Mouse (Mus musculus): Measurements from ENCODE around the gene Socs1. TPM values are rescaled to one million over a fixed set of nuclear protein-coding genes. Genes with fewer than 3 reads are reported as not detected.
"Not testable (repeated sequence)": the region's sequence is repeated elsewhere in the genome, so short reads cannot be mapped to it uniquely, and the experiment has no call there.

Gene Socs1
- polyA plus RNA-seq, 1 experiment: 8.8 TPM

DNA sequence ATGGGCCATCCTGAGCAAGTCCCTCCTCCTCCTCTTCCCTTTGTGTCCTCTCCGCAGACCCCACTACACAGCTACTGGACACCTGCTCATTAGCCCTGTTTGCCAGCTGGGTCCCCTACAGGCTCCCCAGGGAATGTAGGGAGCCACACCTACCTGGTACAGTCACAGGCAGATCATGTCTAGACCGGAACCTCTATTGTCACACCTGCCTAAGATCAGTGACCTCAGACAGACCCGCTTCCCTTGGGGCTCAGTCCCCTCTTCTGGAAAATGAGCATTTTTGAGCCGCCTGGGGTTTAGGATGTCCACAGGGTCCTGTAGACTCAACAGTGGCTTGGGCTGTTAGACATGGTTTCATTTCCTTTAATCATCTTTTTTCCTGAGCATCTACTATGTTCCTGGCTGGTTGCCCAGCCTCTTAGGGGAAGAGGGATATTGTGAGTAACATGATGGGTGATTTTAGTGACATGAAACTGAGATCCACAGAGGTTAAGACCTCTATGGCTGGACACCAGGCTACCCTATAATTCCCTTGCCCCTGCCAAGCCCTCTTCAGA, 33.3 kb upstream of the Socs1 start:
- 75% methylated on average over 4 of the region's 4 CpGs for WGBS
- no peak for DNase-seq

DNA sequence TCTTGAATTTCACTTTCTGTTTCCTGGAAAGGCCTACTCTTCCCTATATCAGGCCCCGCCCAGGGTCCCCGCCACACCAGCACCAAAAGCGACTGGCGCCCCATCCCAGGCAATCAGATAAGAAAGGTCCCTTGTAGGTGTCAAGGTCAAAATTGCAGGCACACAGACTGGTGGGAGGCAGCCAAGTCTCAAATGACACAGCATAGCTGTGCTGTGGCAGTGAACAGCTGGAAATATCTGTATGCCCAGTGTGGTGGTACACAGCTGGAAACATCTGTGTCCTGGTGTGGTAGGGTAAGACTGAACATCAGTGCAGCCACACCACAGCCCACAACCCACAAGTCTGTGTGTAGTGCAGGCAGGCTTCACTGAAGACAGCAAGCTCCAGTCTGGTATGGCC, 29.5 kb upstream of the Socs1 start:
- no peak for DNase-seq
- Histone ChIP-seq H3K4me1 (ENCODE audit: control insufficient read depth, insufficient read depth, low read length) (0 out of 2 replicates have a peak, but pooled peaks cover 2% of the 10 kb centered on the region), H3K4me3 (replicated peaks; ENCODE audit: extremely low read depth, low read depth, low read length) (no peak overlapping the region)
- WGBS: 58% methylated on average over 4 of the region's 4 CpGs
- TF ChIP-seq CTCF (IDR thresholded peaks at IDR 0.05; ENCODE audit: insufficient read depth, low read length): no peak
- TF ChIP-seq POLR2A (IDR thresholded peaks at IDR 0.05; ENCODE audit: borderline replicate concordance, extremely low read depth, low read depth, low read length): no peak

More for the DNA sequence above, 33.3 kb upstream of the Socs1 start:
- Histone ChIP-seq H3K4me1 (ENCODE audit: control insufficient read depth, insufficient read depth, low read length) (0 out of 2 replicates have a peak, but pooled peaks cover 2% of the 10 kb centered on the region), H3K4me3 (replicated peaks; ENCODE audit: extremely low read depth, low read depth, low read length) (no peak overlapping the region)
- no peak for TF ChIP-seq CTCF (IDR thresholded peaks at IDR 0.05; ENCODE audit: insufficient read depth, low read length)
- no peak for TF ChIP-seq POLR2A (IDR thresholded peaks at IDR 0.05; ENCODE audit: borderline replicate concordance, extremely low read depth, low read depth, low read length)

DNA sequence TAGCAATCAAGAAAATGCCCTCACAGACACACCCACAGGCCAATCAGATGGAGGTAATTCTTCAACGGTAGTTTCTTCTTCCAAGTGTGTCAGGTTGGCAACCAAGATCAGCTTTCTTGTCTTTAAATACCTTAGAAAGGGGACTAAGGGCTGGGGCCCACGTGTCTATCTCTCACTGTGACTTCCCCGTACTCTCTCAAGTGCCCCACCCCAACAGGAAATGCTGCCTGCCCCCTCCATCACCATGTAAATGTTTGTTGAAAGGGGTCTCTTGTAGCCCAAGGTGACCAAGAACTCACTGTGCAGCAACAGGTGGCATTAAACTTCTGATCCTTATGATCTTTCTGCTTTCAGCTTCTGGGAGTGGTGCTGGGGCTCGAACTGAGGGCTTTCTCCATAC, 28.4 kb upstream of the Socs1 start:
- DNase-seq: no peak
- H3K4me1 ChIP-seq (ENCODE audit: control insufficient read depth, insufficient read depth, low read length): 0 out of 2 replicates have a peak, but pooled peaks cover 2% of the 10 kb centered on the region

DNA sequence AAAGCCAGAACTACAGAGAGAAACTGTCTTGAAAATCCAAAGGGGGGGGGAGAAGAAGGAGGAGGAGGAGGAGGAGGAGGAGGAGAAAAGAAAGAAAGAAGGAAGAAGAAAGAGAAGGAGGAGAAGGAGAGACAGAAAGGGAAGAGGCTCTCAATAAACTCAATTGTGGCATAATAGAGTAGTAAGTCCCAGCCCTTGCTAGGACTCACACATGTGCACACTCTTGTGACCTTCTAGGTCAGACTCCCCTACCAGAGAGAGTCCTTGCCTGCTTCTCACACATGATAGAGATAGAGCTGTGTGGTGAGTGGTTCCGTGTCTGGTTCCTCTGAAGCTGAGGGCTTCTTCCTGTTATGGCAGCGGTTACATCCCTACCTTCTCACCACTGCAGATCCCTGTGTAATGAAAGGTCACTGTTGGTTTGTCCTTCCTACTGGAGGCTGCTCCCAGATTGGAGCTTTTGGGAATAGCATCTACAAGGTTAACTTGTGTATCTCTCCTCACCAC, 27.6 kb upstream of the Socs1 start, which contains the start of gene Gm11172:
Gene Gm11172 (plus strand): TSS at position 51 of the 507 bp plus-strand sequence.
- Histone ChIP-seq H3K4me1 (ENCODE audit: control insufficient read depth, insufficient read depth, low read length) (0 out of 2 replicates have a peak, but pooled peaks cover 2% of the 10 kb centered on the region), H3K4me3 (replicated peaks; ENCODE audit: extremely low read depth, low read depth, low read length) (no peak within 1 kb of the TSS)
- DNase-seq: no peak
- no peak for TF ChIP-seq CTCF (IDR thresholded peaks at IDR 0.05; ENCODE audit: insufficient read depth, low read length)
- TF ChIP-seq POLR2A (IDR thresholded peaks at IDR 0.05; ENCODE audit: borderline replicate concordance, extremely low read depth, low read depth, low read length): no peak
- WGBS: 80% methylated on average over 2 of the region's 2 CpGs

More for the DNA sequence above, 28.4 kb upstream of the Socs1 start:
- TF ChIP-seq POLR2A (IDR thresholded peaks at IDR 0.05; ENCODE audit: borderline replicate concordance, extremely low read depth, low read depth, low read length) (no peak), CTCF (IDR thresholded peaks at IDR 0.05; ENCODE audit: insufficient read depth, low read length) (no peak)
- WGBS: 76% methylated on average over 4 of the region's 4 CpGs
- H3K4me3 ChIP-seq (replicated peaks; ENCODE audit: extremely low read depth, low read depth, low read length): no peak overlapping the region

DNA sequence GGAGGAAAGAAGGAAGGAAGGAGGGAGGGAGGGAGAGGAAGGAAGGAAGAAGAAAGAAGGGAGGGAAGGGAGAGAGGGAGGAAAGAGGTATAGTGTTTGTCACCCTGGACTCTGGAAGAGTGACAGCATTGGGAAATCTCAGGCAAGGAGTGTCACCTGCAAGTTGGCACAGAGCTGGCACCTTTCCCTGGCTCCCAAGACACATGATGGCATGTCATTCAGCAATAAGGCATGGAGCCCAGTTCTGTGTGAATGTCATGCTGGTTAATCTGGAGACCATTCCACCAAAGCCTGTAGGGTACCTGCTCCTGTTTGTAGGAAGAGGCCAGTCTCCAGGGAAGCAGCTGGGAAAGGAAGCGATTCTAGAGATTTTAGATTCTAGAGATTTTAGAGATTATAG, 25.0 kb upstream of the Socs1 start:
- no peak overlapping the region for H3K4me3 ChIP-seq (replicated peaks; ENCODE audit: extremely low read depth, low read depth, low read length)
- 0 out of 2 replicates have a peak, but pooled peaks cover 2% of the 10 kb centered on the region for H3K4me1 ChIP-seq (ENCODE audit: control insufficient read depth, insufficient read depth, low read length)
- no peak for DNase-seq
- TF ChIP-seq CTCF (IDR thresholded peaks at IDR 0.05; ENCODE audit: insufficient read depth, low read length) (no peak), POLR2A (IDR thresholded peaks at IDR 0.05; ENCODE audit: borderline replicate concordance, extremely low read depth, low read depth, low read length) (no peak)
- WGBS: 84% methylated on average over 1 of the region's 1 CpGs

DNA sequence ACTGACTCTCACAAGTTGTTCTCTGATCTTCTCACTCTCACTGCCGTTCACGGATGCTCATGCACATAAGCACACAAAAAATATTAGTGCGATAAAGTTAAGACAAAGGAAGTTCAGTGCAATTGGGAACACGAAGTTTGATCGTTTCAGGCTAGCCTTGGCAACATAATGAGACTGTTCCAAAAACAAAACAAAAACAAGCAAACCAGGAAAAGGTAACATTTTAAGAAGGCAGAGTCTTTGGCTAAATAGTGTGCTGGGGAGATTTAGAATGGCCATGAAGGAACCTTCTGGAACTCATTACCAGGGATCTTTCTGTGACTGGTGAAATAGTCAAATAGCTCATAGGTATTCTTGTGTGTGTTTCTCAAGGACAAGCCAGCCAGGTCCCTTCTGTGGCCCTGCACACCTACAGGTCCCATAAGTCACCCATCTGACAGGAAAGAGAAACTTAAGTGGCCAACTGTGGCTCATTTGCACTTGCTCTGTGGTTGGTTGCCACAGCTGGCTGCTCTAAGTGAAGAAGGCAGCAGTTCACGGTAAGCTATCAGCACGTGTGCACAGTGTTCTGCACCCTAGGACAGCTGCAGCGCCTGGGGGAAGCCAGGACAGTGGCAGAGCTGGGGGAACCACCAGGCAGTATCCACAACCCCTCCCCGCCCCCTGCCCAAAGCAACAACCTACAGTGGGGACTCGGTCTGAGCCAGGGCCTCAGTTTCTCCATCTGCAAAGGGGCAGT, 20.6 kb upstream of the Socs1 start, which contains the start of gene Prm1:
Gene Prm1 (minus strand): TSS at position 51 of the 739 bp plus-strand sequence.
- H3K4me3 ChIP-seq (replicated peaks; ENCODE audit: extremely low read depth, low read depth, low read length): no peak within 1 kb of the TSS
- no peaks in the 10 kb centered on the region for H3K4me1 ChIP-seq (ENCODE audit: control insufficient read depth, insufficient read depth, low read length)
- WGBS: 82% methylated on average over 10 of the region's 10 CpGs
- TF ChIP-seq POLR2A (IDR thresholded peaks at IDR 0.05; ENCODE audit: borderline replicate concordance, extremely low read depth, low read depth, low read length) (no peak), CTCF (IDR thresholded peaks at IDR 0.05; ENCODE audit: insufficient read depth, low read length) (no peak)
- no peak for DNase-seq

DNA sequence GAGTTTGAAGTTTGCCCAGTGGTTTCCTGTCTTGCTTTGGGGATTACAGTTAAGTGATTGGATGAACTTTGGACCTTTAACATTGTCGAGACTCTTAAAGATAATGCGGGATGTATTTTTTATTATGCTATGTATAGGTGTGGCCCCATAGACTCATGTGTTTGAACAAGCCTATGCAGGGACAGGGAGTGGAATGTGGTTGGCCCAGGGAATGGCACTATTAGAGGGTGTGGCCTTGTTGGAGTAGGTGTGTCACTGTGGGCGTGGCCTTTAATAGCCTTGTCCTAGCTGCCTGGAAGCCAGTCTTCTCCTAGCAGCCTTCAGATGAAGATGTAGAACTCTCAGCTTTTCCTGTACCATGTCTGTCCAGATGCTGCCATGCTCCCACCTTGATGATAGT, 17.1 kb upstream of the Socs1 start:
- not testable (repeated sequence) for H3K4me1 ChIP-seq (ENCODE audit: control insufficient read depth, insufficient read depth, low read length)

DNA sequence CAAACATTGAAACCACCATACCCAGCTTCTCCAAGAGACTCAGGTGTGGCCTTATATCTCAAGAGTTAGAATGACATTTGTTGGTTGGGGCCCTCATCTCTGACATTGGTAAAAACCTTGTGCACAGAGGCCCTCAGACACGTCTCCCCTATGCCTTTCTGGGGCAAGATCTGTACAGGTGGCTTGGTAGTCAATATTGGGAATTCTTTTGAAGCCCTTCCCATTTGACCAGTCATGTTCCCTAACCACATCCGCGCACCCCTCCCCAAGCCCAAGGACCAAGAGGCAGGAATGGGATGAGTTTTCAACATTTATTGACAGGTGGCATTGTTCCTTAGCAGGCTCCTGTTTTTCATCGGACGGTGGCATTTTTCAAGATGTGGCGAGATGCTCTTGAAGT, 10.7 kb upstream of the Socs1 start, which contains the start of gene Prm2:
Gene Prm2 (minus strand): TSS at position 101 of the 400 bp plus-strand sequence.
- TF ChIP-seq CTCF (IDR thresholded peaks at IDR 0.05; ENCODE audit: insufficient read depth, low read length): no peak
- no peak for TF ChIP-seq POLR2A (IDR thresholded peaks at IDR 0.05; ENCODE audit: borderline replicate concordance, extremely low read depth, low read depth, low read length)
- 80% methylated on average over 6 of the region's 6 CpGs for WGBS
- H3K4me3 ChIP-seq (replicated peaks; ENCODE audit: extremely low read depth, low read depth, low read length): no peak within 1 kb of the TSS

More for the DNA sequence above, 17.1 kb upstream of the Socs1 start:
- DNase-seq; H3K4me3 ChIP-seq (replicated peaks; ENCODE audit: extremely low read depth, low read depth, low read length): not testable (repeated sequence)
- 65% methylated on average over 3 of the region's 3 CpGs for whole genome bisulfite sequencing

DNA sequence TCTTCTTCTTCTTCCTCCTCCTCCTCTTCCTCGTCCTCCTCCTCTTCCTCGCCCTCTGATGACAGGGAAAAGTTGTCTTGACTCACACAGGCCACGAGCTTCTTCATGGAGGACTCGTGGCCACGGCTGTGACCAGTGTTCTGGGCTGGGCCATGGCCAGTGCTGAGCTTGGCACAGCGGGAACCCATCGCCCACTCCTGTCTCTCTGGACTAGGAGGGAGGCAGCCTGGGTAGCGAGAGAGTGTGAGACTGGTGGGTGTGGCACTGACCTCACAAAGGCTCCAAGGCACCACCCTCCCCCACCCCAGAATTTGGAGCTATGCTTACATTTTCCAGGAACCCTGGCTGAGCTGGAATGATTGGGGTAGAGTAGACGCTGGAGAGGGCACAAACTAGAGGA, 5.4 kb upstream of the Socs1 start, which contains the start of gene Prm3:
Gene Prm3 (minus strand): TSS at position 213 of the 400 bp plus-strand sequence.
- WGBS: 77% methylated on average over 9 of the region's 9 CpGs
- TF ChIP-seq POLR2A (IDR thresholded peaks at IDR 0.05; ENCODE audit: borderline replicate concordance, extremely low read depth, low read depth, low read length): no peak
- no peak for TF ChIP-seq CTCF (IDR thresholded peaks at IDR 0.05; ENCODE audit: insufficient read depth, low read length)
- Histone ChIP-seq H3K4me3 (replicated peaks; ENCODE audit: extremely low read depth, low read depth, low read length) (no peak within 1 kb of the TSS), H3K4me1 (ENCODE audit: control insufficient read depth, insufficient read depth, low read length) (peaks cover 2% of the 10 kb centered on the region; the same call in 1 of the 2 replicates)
- no peak for DNase-seq

More for the DNA sequence above, 10.7 kb upstream of the Socs1 start, which contains the start of gene Prm2:
- no peak for DNase-seq
- no peaks in the 10 kb centered on the region for H3K4me1 ChIP-seq (ENCODE audit: control insufficient read depth, insufficient read depth, low read length)

Data from lung, adult 2 months (tissue).